Mouse (Mus musculus): ENCODE measurements at regions not wholly inside any gene's neighbourhood (a gene's known extent, or its start where the extent isn't known, plus 50 kb on each side); places are given as distances from the start of the nearest gene placed in this dataset.
A peak's percentile ranks its signal among the peaks of the same experiment; 100 is the strongest.

GRCm38 (mm10) chr1:90364444-90364843 lies 160.7 kb downstream of the Ackr3 start:
- H3K4me3 ChIP-seq (replicated peaks; ENCODE audit: control insufficient read depth, low read depth, low read length), result no peak overlapping the region
- no peak for TF ChIP-seq CTCF (IDR thresholded peaks at IDR 0.05; ENCODE audit: control insufficient read depth, insufficient read depth, low read length)
- TF ChIP-seq POLR2A (IDR thresholded peaks at IDR 0.05; ENCODE audit: borderline replicate concordance, control insufficient read depth, low read depth, low read length), result no peak
- 71% methylated on average over 4 of the region's 4 CpGs for WGBS
- H3K4me1 ChIP-seq (ENCODE audit: control insufficient read depth, insufficient read depth, low read length), result no peaks in the 10 kb centered on the region; the same call in 1 of the 2 replicates
- no peak overlapping the region for H3K27ac ChIP-seq (ENCODE audit: control insufficient read depth, insufficient read depth, low read depth, low read length, poor library complexity)

GRCm38 (mm10) chr1:90368581-90368980 lies 164.8 kb downstream of the Ackr3 start:
- Histone ChIP-seq H3K27ac (ENCODE audit: control insufficient read depth, insufficient read depth, low read depth, low read length, poor library complexity) (no peak overlapping the region), H3K4me3 (replicated peaks; ENCODE audit: control insufficient read depth, low read depth, low read length) (no peak overlapping the region), H3K4me1 (ENCODE audit: control insufficient read depth, insufficient read depth, low read length) (no peaks in the 10 kb centered on the region; the same call in 1 of the 2 replicates)
- 2% methylated on average over 10 of the region's 10 CpGs for WGBS
- TF ChIP-seq CTCF (IDR thresholded peaks at IDR 0.05; ENCODE audit: control insufficient read depth, insufficient read depth, low read length) (no peak), POLR2A (IDR thresholded peaks at IDR 0.05; ENCODE audit: borderline replicate concordance, control insufficient read depth, low read depth, low read length) (no peak)

- Histone ChIP-seq H3K4me3 (replicated peaks; ENCODE audit: control insufficient read depth, low read depth, low read length) (no peak overlapping the region), H3K4me1 (ENCODE audit: control insufficient read depth, insufficient read depth, low read length) (no peaks in the 10 kb centered on the region; the same call in 1 of the 2 replicates), H3K27ac (ENCODE audit: control insufficient read depth, insufficient read depth, low read depth, low read length, poor library complexity) (no peak overlapping the region)
- WGBS, result 37% methylated on average over 2 of the region's 2 CpGs
- TF ChIP-seq POLR2A (IDR thresholded peaks at IDR 0.05; ENCODE audit: borderline replicate concordance, control insufficient read depth, low read depth, low read length), result no peak
- 0 out of 2 replicates have a peak, but pooled peaks have one; percentile 20 for TF ChIP-seq CTCF (IDR thresholded peaks at IDR 0.05; ENCODE audit: control insufficient read depth, insufficient read depth, low read length)
These were observed 165.5 kb downstream of the Ackr3 start for GRCm38 (mm10) chr1:90369287-90369686.

- TF ChIP-seq POLR2A (IDR thresholded peaks at IDR 0.05; ENCODE audit: borderline replicate concordance, control insufficient read depth, low read depth, low read length), result no peak
- TF ChIP-seq CTCF (IDR thresholded peaks at IDR 0.05; ENCODE audit: control insufficient read depth, insufficient read depth, low read length), result no peak
- 66% methylated on average over 5 of the region's 5 CpGs for WGBS
These were observed 167.0 kb downstream of the Ackr3 start for GRCm38 (mm10) chr1:90370766-90371165.

GRCm38 (mm10) chr1:90373001-90373400 lies 169.2 kb downstream of the Ackr3 start:
- Histone ChIP-seq H3K27ac (ENCODE audit: control insufficient read depth, insufficient read depth, low read depth, low read length, poor library complexity) (no peak overlapping the region), H3K4me1 (ENCODE audit: control insufficient read depth, insufficient read depth, low read length) (no peaks in the 10 kb centered on the region; the same call in 1 of the 2 replicates), H3K4me3 (replicated peaks; ENCODE audit: control insufficient read depth, low read depth, low read length) (no peak overlapping the region)
- WGBS, result 59% methylated on average over 5 of the region's 5 CpGs
- TF ChIP-seq POLR2A (IDR thresholded peaks at IDR 0.05; ENCODE audit: borderline replicate concordance, control insufficient read depth, low read depth, low read length) (no peak), CTCF (IDR thresholded peaks at IDR 0.05; ENCODE audit: control insufficient read depth, insufficient read depth, low read length) (no peak)

More at GRCm38 (mm10) chr1:90370766-90371165, 167.0 kb downstream of the Ackr3 start:
- Histone ChIP-seq H3K4me3 (replicated peaks; ENCODE audit: control insufficient read depth, low read depth, low read length) (no peak overlapping the region), H3K4me1 (ENCODE audit: control insufficient read depth, insufficient read depth, low read length) (no peaks in the 10 kb centered on the region; the same call in 1 of the 2 replicates), H3K27ac (ENCODE audit: control insufficient read depth, insufficient read depth, low read depth, low read length, poor library complexity) (no peak overlapping the region)

GRCm38 (mm10) chr1:90374517-90374916 lies 170.7 kb downstream of the Ackr3 start:
- no peak for TF ChIP-seq CTCF (IDR thresholded peaks at IDR 0.05; ENCODE audit: control insufficient read depth, insufficient read depth, low read length)
- TF ChIP-seq POLR2A (IDR thresholded peaks at IDR 0.05; ENCODE audit: borderline replicate concordance, control insufficient read depth, low read depth, low read length), result no peak
- Histone ChIP-seq H3K4me1 (ENCODE audit: control insufficient read depth, insufficient read depth, low read length) (no peaks in the 10 kb centered on the region), H3K4me3 (replicated peaks; ENCODE audit: control insufficient read depth, low read depth, low read length) (no peak overlapping the region), H3K27ac (ENCODE audit: control insufficient read depth, insufficient read depth, low read depth, low read length, poor library complexity) (no peak overlapping the region)
- WGBS, result 88% methylated on average over 12 of the region's 12 CpGs

- no peak overlapping the region for H3K27ac ChIP-seq (ENCODE audit: control insufficient read depth, insufficient read depth, low read depth, low read length, poor library complexity)
- H3K4me3 ChIP-seq (replicated peaks; ENCODE audit: control insufficient read depth, low read depth, low read length), result no peak overlapping the region
- TF ChIP-seq CTCF (IDR thresholded peaks at IDR 0.05; ENCODE audit: control insufficient read depth, insufficient read depth, low read length) (no peak), POLR2A (IDR thresholded peaks at IDR 0.05; ENCODE audit: borderline replicate concordance, control insufficient read depth, low read depth, low read length) (no peak)
- H3K4me1 ChIP-seq (ENCODE audit: control insufficient read depth, insufficient read depth, low read length), result no peaks in the 10 kb centered on the region
- 78% methylated on average over 9 of the region's 9 CpGs for WGBS
These were observed 176.4 kb downstream of the Ackr3 start for GRCm38 (mm10) chr1:90380034-90380705.

GRCm38 (mm10) chr1:90382941-90383470 lies 179.2 kb downstream of the Ackr3 start:
- no peak overlapping the region for H3K4me3 ChIP-seq (replicated peaks; ENCODE audit: control insufficient read depth, low read depth, low read length)
- no peak overlapping the region for H3K27ac ChIP-seq (ENCODE audit: control insufficient read depth, insufficient read depth, low read depth, low read length, poor library complexity)
- no peaks in the 10 kb centered on the region for H3K4me1 ChIP-seq (ENCODE audit: control insufficient read depth, insufficient read depth, low read length)
- TF ChIP-seq POLR2A (IDR thresholded peaks at IDR 0.05; ENCODE audit: borderline replicate concordance, control insufficient read depth, low read depth, low read length), result no peak
- no peak for TF ChIP-seq CTCF (IDR thresholded peaks at IDR 0.05; ENCODE audit: control insufficient read depth, insufficient read depth, low read length)
- 78% methylated on average over 11 of the region's 11 CpGs for WGBS
